Mouse (Mus musculus) CH12.LX (cell line): ENCODE results near the gene Pdxdc1.

Experiments used
- CHD1 ChIP-seq: IDR thresholded peaks from 2 replicates; pipeline ENCODE4 v1.6.1; 2012; ENCODE audit warnings: low read depth, low read length, improper control_type of control experiment, inconsistent platforms
- TCF12 ChIP-seq: IDR thresholded peaks from 2 replicates; pipeline ENCODE4 v1.6.1; 2014; ENCODE audit warnings: low read depth, mild to moderate bottlenecking, inconsistent platforms, low read length, improper control_type of control experiment

GRCm38 (mm10) chr16:13840056-13840455 lies 62.9 kb downstream of the Pdxdc1 start:
- TF ChIP-seq CHD1 (no peak), TCF12 (no peak)
